Mouse (Mus musculus): ENCODE measurements around the gene Ndst4. TPM values are rescaled to one million over a fixed set of nuclear protein-coding genes. Genes with fewer than 3 reads are reported as not detected.

Gene Ndst4
- total and polyA plus RNA-seq, 2 experiments from 2014 or later = 0.11 to 0.53 TPM

DNA sequence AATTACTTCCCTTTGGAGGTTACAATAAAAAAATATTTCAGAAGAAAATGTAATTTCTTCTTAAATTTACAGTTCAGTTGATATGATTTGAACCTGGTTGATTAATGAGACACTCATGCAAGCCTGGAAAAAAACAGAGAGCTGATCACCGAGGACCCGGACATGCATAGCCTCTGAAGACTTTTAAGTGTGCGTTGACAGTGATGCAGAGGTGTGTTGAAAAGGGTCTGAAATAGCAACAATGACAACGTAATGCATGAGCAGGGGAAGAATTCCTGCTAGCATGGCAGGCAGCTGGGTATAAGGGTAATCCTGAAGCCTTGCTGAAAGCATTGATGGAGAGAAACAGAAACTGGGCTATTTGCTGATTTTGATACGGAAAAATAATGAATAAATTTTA is 106.2 kb downstream of the Ndst4 start:
- Histone ChIP-seq H3K4me1 (ENCODE audit: control insufficient read depth, insufficient read depth) (no peaks in the 10 kb centered on the region), H3K27me3 (ENCODE audit: control insufficient read depth, insufficient read depth, low read length) (no peaks in the 10 kb centered on the region), H3K9ac (replicated peaks; ENCODE audit: low read depth, low read length) (no peak overlapping the region), H3K9me3 (replicated peaks; ENCODE audit: control insufficient read depth, low read length) (no peaks in the 10 kb centered on the region), H3K27ac (ENCODE audit: low read depth) (no peak overlapping the region), H3K4me2 (ENCODE audit: low read depth, low read length) (no peak overlapping the region), H3K36me3 (replicated peaks; ENCODE audit: control insufficient read depth, insufficient read depth, low read length) (no peaks in the 10 kb centered on the region), H3K4me3 (ENCODE audit: low read depth, low read length) (no peak overlapping the region)
- TF ChIP-seq CTCF (IDR thresholded peaks at IDR 0.05; ENCODE audit: low read depth) = no peak
- no peak for TF ChIP-seq EP300 (IDR thresholded peaks at IDR 0.05; ENCODE audit: low read depth)
- ATAC-seq (ENCODE audit: insufficient read depth, low read depth) (no peak), DNase-seq (ENCODE audit: low spot score) (no peak)
- WGBS = 25% methylated on average over 5 of the region's 5 CpGs

DNA sequence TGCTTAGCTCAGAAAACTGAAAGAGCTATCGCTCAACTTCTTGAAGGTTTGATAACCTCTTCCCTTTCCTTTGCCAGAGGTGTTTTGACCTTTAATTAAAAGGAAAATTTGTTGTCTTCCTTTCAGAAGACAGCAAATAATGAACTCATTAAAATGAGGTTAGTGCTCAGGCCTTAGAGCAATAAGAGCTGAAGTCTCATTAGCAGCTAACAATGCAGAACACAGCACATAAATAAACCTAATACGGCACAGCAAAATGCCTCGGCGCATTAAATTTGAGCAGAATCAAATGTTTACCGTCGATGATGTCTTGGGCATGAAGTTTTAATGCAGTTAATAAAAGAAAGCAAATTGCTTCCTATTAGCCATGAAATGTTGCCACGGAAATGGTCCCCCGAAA is 129.5 kb downstream of the Ndst4 start:
- 84% methylated on average over 8 of the region's 8 CpGs for WGBS

DNA sequence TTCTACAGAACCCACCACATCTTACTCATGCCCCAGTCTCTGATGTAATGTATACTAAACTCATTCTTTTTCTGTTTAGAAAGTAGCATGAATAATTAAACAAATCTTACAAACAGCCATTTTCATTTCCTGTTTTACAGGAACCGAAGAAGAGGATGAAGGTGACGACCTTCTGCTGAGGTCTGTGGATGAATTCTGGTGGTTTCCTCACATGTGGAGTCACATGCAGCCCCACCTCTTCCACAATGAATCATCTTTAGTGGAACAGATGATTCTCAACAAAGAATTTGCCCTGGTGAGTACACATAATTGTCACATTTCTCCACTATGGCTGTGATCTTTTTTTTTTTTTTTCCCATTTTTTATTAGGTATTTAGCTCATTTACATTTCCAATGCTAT is 166.7 kb downstream of the Ndst4 start:
- no peaks in the 10 kb centered on the region for H3K9me3 ChIP-seq (replicated peaks; ENCODE audit: control insufficient read depth, low read length)
- WGBS = 78% methylated on average over 2 of the region's 2 CpGs
- no peak for TF ChIP-seq EP300 (IDR thresholded peaks at IDR 0.05; ENCODE audit: low read depth)
- DNase-seq (ENCODE audit: low spot score) (no peak), ATAC-seq (ENCODE audit: insufficient read depth, low read depth) (no peak)
- H3K4me3 ChIP-seq (ENCODE audit: low read depth, low read length) = no peak overlapping the region
- H3K4me2 ChIP-seq (ENCODE audit: low read depth, low read length) = no peak overlapping the region
- no peak overlapping the region for H3K27ac ChIP-seq (ENCODE audit: low read depth)
- H3K4me1 ChIP-seq (ENCODE audit: control insufficient read depth, insufficient read depth) = no peaks in the 10 kb centered on the region
- H3K27me3 ChIP-seq (ENCODE audit: control insufficient read depth, insufficient read depth, low read length) = no peaks in the 10 kb centered on the region
- no peaks in the 10 kb centered on the region for H3K36me3 ChIP-seq (replicated peaks; ENCODE audit: control insufficient read depth, insufficient read depth, low read length)
- no peak overlapping the region for H3K9ac ChIP-seq (replicated peaks; ENCODE audit: low read depth, low read length)

More for the DNA sequence above, 129.5 kb downstream of the Ndst4 start:
- Histone ChIP-seq H3K27ac (ENCODE audit: low read depth) (no peak overlapping the region), H3K36me3 (replicated peaks; ENCODE audit: control insufficient read depth, insufficient read depth, low read length) (no peaks in the 10 kb centered on the region), H3K9ac (replicated peaks; ENCODE audit: low read depth, low read length) (no peak overlapping the region), H3K4me2 (ENCODE audit: low read depth, low read length) (no peak overlapping the region), H3K27me3 (ENCODE audit: control insufficient read depth, insufficient read depth, low read length) (no peaks in the 10 kb centered on the region), H3K9me3 (replicated peaks; ENCODE audit: control insufficient read depth, low read length) (no peaks in the 10 kb centered on the region), H3K4me3 (ENCODE audit: low read depth, low read length) (no peak overlapping the region), H3K4me1 (ENCODE audit: control insufficient read depth, insufficient read depth) (no peaks in the 10 kb centered on the region)
- ATAC-seq (ENCODE audit: insufficient read depth, low read depth) (no peak), DNase-seq (ENCODE audit: low spot score) (no peak)
- TF ChIP-seq CTCF (IDR thresholded peaks at IDR 0.05; ENCODE audit: low read depth) = no peak
- no peak for TF ChIP-seq EP300 (IDR thresholded peaks at IDR 0.05; ENCODE audit: low read depth)

DNA sequence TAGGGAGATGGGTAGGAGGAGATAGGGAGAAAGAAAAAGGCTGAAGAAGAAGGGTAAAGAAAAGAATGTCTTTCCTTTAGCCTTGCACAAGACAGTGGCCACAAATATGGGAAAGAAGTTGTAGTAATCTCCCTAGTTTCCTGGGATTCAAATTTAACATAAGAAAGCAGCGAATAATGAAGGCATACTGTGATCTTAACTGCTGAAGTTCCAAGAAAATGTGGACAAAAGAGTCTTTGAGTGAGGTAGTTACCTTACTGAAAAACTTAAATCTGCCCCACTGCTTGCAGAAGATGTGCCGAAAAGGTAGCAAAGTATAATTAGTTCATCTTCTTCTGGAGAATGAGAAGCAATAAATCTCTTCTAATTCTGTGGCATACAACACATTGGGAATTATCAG is 228.4 kb downstream of the Ndst4 start:
- no peak overlapping the region for H3K9ac ChIP-seq (replicated peaks; ENCODE audit: low read depth, low read length)
- WGBS = 68% methylated on average over 2 of the region's 2 CpGs
- H3K4me3 ChIP-seq (ENCODE audit: low read depth, low read length) = no peak overlapping the region
- no peaks in the 10 kb centered on the region for H3K9me3 ChIP-seq (replicated peaks; ENCODE audit: control insufficient read depth, low read length)
- H3K4me1 ChIP-seq (ENCODE audit: control insufficient read depth, insufficient read depth) = no peaks in the 10 kb centered on the region
- no peaks in the 10 kb centered on the region for H3K27me3 ChIP-seq (ENCODE audit: control insufficient read depth, insufficient read depth, low read length)
- no peak overlapping the region for H3K4me2 ChIP-seq (ENCODE audit: low read depth, low read length)
- H3K27ac ChIP-seq (ENCODE audit: low read depth) = no peak overlapping the region
- H3K36me3 ChIP-seq (replicated peaks; ENCODE audit: control insufficient read depth, insufficient read depth, low read length) = no peaks in the 10 kb centered on the region
- no peak for DNase-seq (ENCODE audit: low spot score)
- no peak for ATAC-seq (ENCODE audit: insufficient read depth, low read depth)
- TF ChIP-seq CTCF (IDR thresholded peaks at IDR 0.05; ENCODE audit: low read depth) = no peak
- no peak for TF ChIP-seq EP300 (IDR thresholded peaks at IDR 0.05; ENCODE audit: low read depth)

DNA sequence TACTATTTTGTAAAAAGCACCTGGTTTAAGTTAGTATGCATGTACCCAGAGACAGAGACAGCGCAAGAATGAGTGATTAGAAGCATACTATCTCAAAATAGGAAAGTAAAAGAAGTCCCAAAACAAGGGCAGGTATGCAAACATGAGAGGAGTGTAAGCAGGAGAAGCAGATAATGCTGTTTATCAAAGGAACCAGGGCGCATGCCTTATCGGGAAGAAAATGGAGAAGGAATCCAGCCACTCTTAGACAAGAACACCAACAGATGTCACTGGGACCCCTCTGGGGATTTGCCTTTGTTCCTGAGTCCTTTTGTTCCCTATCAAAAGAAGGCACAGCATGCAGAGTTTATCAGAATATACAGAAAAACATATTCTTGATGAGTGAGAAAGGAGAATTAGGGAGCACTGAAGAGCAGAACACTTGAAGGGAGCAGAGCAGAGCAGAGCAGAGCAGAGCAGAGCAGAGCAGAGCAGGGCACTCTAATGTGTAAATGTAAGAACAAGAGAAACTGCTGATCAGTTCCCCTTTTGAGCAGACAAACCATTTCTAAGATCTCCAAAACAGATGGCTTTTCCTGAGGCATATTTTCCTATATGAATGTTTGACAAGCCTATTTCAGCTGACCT is 251.2 kb downstream of the Ndst4 start:
- Histone ChIP-seq H3K4me3 (ENCODE audit: low read depth, low read length) (no peak overlapping the region), H3K4me1 (ENCODE audit: control insufficient read depth, insufficient read depth) (no peaks in the 10 kb centered on the region), H3K27ac (ENCODE audit: low read depth) (no peak overlapping the region), H3K9me3 (replicated peaks; ENCODE audit: control insufficient read depth, low read length) (no peaks in the 10 kb centered on the region), H3K36me3 (replicated peaks; ENCODE audit: control insufficient read depth, insufficient read depth, low read length) (no peaks in the 10 kb centered on the region), H3K9ac (replicated peaks; ENCODE audit: low read depth, low read length) (no peak overlapping the region), H3K27me3 (ENCODE audit: control insufficient read depth, insufficient read depth, low read length) (no peaks in the 10 kb centered on the region), H3K4me2 (ENCODE audit: low read depth, low read length) (no peak overlapping the region)
- ATAC-seq (ENCODE audit: insufficient read depth, low read depth) = no peak
- 32% methylated on average over 3 of the region's 3 CpGs for WGBS
- no peak for TF ChIP-seq CTCF (IDR thresholded peaks at IDR 0.05; ENCODE audit: low read depth)
- TF ChIP-seq EP300 (IDR thresholded peaks at IDR 0.05; ENCODE audit: low read depth) = no peak
- DNase-seq (ENCODE audit: low spot score) = no peak

DNA sequence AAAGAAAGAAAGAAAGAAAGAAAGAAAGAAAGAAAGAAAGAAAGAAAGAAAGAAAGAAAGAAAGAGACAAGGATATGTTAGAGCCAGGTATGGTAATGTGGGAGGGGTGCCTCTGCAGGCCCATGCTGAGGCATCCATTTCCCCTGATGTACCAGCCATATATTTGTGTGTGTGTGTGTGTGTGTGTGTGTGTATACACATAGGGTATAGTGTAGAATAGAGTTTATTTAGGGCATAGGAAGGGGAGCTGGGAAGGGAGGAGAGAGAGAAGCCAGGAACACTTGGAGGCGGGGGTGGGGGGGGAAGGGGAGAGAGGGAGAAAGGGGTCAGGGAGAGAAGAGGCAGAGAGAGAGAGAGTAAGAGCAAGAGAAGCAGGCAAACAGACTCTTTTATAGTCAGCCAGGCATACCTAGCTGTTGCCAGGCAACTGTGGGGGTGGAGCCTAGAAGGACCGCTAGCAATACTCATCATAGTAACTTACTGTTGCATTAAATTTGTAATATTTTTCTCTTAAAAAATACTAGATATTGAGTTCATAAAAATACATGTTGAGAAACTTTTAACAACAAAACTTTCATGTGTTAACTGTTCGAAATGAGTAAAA is 256.3 kb downstream of the Ndst4 start:
- H3K9ac ChIP-seq (replicated peaks; ENCODE audit: low read depth, low read length) = no peak overlapping the region
- no peak for TF ChIP-seq EP300 (IDR thresholded peaks at IDR 0.05; ENCODE audit: low read depth)
- no peak for TF ChIP-seq CTCF (IDR thresholded peaks at IDR 0.05; ENCODE audit: low read depth)
- DNase-seq (ENCODE audit: low spot score) (no peak), ATAC-seq (ENCODE audit: insufficient read depth, low read depth) (no peak)
- no peak overlapping the region for H3K4me3 ChIP-seq (ENCODE audit: low read depth, low read length)
- no peaks in the 10 kb centered on the region for H3K9me3 ChIP-seq (replicated peaks; ENCODE audit: control insufficient read depth, low read length)
- 72% methylated on average over 3 of the region's 3 CpGs for WGBS
- H3K27ac ChIP-seq (ENCODE audit: low read depth) = no peak overlapping the region
- no peaks in the 10 kb centered on the region for H3K36me3 ChIP-seq (replicated peaks; ENCODE audit: control insufficient read depth, insufficient read depth, low read length)
- no peak overlapping the region for H3K4me2 ChIP-seq (ENCODE audit: low read depth, low read length)
- no peaks in the 10 kb centered on the region for H3K27me3 ChIP-seq (ENCODE audit: control insufficient read depth, insufficient read depth, low read length)
- no peaks in the 10 kb centered on the region for H3K4me1 ChIP-seq (ENCODE audit: control insufficient read depth, insufficient read depth)

All from heart, postnatal 0 days (tissue).